Mouse (Mus musculus): ENCODE data around the gene Repin1.
"Not testable (repeated sequence)": the region's sequence is repeated elsewhere in the genome, so short reads cannot be mapped to it uniquely, and the experiment has no call there.

Repin1 gene

GRCm38 (mm10) chr6:48579215-48579648 is 14.5 kb upstream of the Repin1 start:
- peak; percentile 24 for DNase-seq (ENCODE audit: low read depth)

- DNase-seq (ENCODE audit: low read depth), result no peak
Observed at GRCm38 (mm10) chr6:48581257-48581656, 12.4 kb upstream of the Repin1 start.

- peak; percentile 86 for DNase-seq (ENCODE audit: low read depth)
Observed at GRCm38 (mm10) chr6:48582037-48582436, 11.6 kb upstream of the Repin1 start.

GRCm38 (mm10) chr6:48589194-48589750 is 4.4 kb upstream of the Repin1 start, which contains the start of gene Gm45021:
Gm45021 (plus strand) TSS chr6:48589610.
- no peak for DNase-seq (ENCODE audit: low read depth)

- DNase-seq (ENCODE audit: low read depth), result no peak
Observed at GRCm38 (mm10) chr6:48591221-48591845, 2.4 kb upstream of the Repin1 start.

GRCm38 (mm10) chr6:48591871-48592270 is 1.8 kb upstream of the Repin1 start:
- no peak for DNase-seq (ENCODE audit: low read depth)

- DNase-seq (ENCODE audit: low read depth), result peak; percentile 24
Observed at GRCm38 (mm10) chr6:48594043-48594738, 508 bp downstream of the Repin1 start.

- DNase-seq (ENCODE audit: low read depth), result no peak
Observed at GRCm38 (mm10) chr6:48595278-48595677, 1.6 kb downstream of the Repin1 start.

GRCm38 (mm10) chr6:48596545-48597232 is 3.0 kb downstream of the Repin1 start:
- no peak for DNase-seq (ENCODE audit: low read depth)

- no peak for DNase-seq (ENCODE audit: low read depth)
Observed at GRCm38 (mm10) chr6:48597233-48597625, 3.5 kb downstream of the Repin1 start.

GRCm38 (mm10) chr6:48600594-48600993 is 6.9 kb downstream of the Repin1 start:
- no peak for DNase-seq (ENCODE audit: low read depth)

GRCm38 (mm10) chr6:48601271-48602079 is 7.8 kb downstream of the Repin1 start, which contains the start of gene Zfp775:
Zfp775 (plus strand) TSS chr6:48602063.
- DNase-seq (ENCODE audit: low read depth), result peak; percentile 92

- DNase-seq (ENCODE audit: low read depth), result no peak
Observed at GRCm38 (mm10) chr6:48602080-48602741, 8.5 kb downstream of the Repin1 start.

- no peak for DNase-seq (ENCODE audit: low read depth)
Observed at GRCm38 (mm10) chr6:48608124-48608523, 14.4 kb downstream of the Repin1 start.

GRCm38 (mm10) chr6:48609512-48609911 is 15.8 kb downstream of the Repin1 start:
- DNase-seq (ENCODE audit: low read depth), result no peak

GRCm38 (mm10) chr6:48610657-48611056 is 17.0 kb downstream of the Repin1 start:
- DNase-seq (ENCODE audit: low read depth), result no peak

- no peak for DNase-seq (ENCODE audit: low read depth)
Observed at GRCm38 (mm10) chr6:48613464-48613863, 19.8 kb downstream of the Repin1 start.

- no peak for DNase-seq (ENCODE audit: low read depth)
Observed at GRCm38 (mm10) chr6:48614756-48615155, 21.1 kb downstream of the Repin1 start.

- no peak for DNase-seq (ENCODE audit: low read depth)
Observed at GRCm38 (mm10) chr6:48620031-48620430, 26.3 kb downstream of the Repin1 start.

- DNase-seq (ENCODE audit: low read depth), result not testable (repeated sequence)
Observed at GRCm38 (mm10) chr6:48622186-48622843, 28.6 kb downstream of the Repin1 start.

- DNase-seq (ENCODE audit: low read depth), result no peak
Observed at GRCm38 (mm10) chr6:48623460-48623859, 29.8 kb downstream of the Repin1 start.
